Mouse (Mus musculus) right cerebral cortex, postnatal 36 days (tissue): ENCODE results near the gene Wdr64.

Experiments
- DNase-seq, 2 experiments: peaks; one replicate each; pipeline ENCODE4 v3.0.0; 2022; ENCODE audit warnings: low spot score in 2 of 2, mixed read lengths in 1 of 2

Gene Wdr64

GRCm38 (mm10) chr1:175716832-175717231, 18.4 kb downstream of the Wdr64 start:
- DNase-seq = no peak

GRCm38 (mm10) chr1:175725771-175726170, 27.4 kb downstream of the Wdr64 start:
- DNase-seq = no peak

- DNase-seq = no peak
Observed at GRCm38 (mm10) chr1:175754576-175755364, 56.4 kb downstream of the Wdr64 start.

GRCm38 (mm10) chr1:175794668-175795067, 96.3 kb downstream of the Wdr64 start:
- no peak for DNase-seq

GRCm38 (mm10) chr1:175808356-175808755, 110.0 kb downstream of the Wdr64 start:
- DNase-seq = no peak

- DNase-seq = no peak
Observed at GRCm38 (mm10) chr1:175811625-175812024, 113.2 kb downstream of the Wdr64 start.

GRCm38 (mm10) chr1:175823815-175824438, 125.5 kb downstream of the Wdr64 start:
- DNase-seq = no peak

GRCm38 (mm10) chr1:175828539-175828938, 130.1 kb downstream of the Wdr64 start:
- no peak for DNase-seq

- DNase-seq = no peak
Observed at GRCm38 (mm10) chr1:175829220-175829619, 130.8 kb downstream of the Wdr64 start.

GRCm38 (mm10) chr1:175855515-175855914, 157.1 kb downstream of the Wdr64 start:
- DNase-seq = no peak
